Mouse (Mus musculus) heart, adult 2 months (tissue): Measurements from ENCODE around the gene Tcaf3.

Source experiments
- CTCF ChIP-seq: fragments of 200-600 bp; IDR thresholded peaks from 2 replicates; pipeline ENCODE4 v1.8.1; 2022; ENCODE audit warnings: antibody characterized with exemption, mild to moderate bottlenecking, moderate library complexity
- POLR2A ChIP-seq: fragments of 200-500 bp; IDR thresholded peaks from 2 replicates; pipeline ENCODE4 v1.6.1; 2011; ENCODE audit warnings: mild to moderate bottlenecking, low read depth, low read length, control low read depth; ENCODE audit not compliant: insufficient read depth

GRCm38 (mm10) chr6:42544846-42545245, 52.6 kb downstream of the Tcaf3 start:
- TF ChIP-seq POLR2A (no peak), CTCF (no peak)
